Mouse (Mus musculus) cerebellum, adult 2 months (tissue): ENCODE data around the gene Il22ra1.

Source experiments
- CTCF ChIP-seq: fragments of 200-500 bp; IDR thresholded peaks from 2 replicates; pipeline ENCODE4 v1.5.1; 2011; ENCODE audit warnings: low read depth, mild to moderate bottlenecking, control low read depth, low read length, moderate library complexity, borderline replicate concordance; ENCODE audit not compliant: insufficient read depth
- POLR2A ChIP-seq: fragments of 200-500 bp; IDR thresholded peaks from 2 replicates; pipeline ENCODE4 v1.6.1; 2011; ENCODE audit warnings: low read length, control low read depth, borderline replicate concordance; ENCODE audit not compliant: insufficient read depth

GRCm38 (mm10) chr4:135787271-135787670 is 59.3 kb downstream of the Il22ra1 start:
- TF ChIP-seq CTCF (no peak), POLR2A (no peak)
